Mouse (Mus musculus) c-Kit-positive CD71-positive TER-119-negative erythroid progenitor cells, embryonic 14.5 days (primary cell): ENCODE results near the gene Rapgef6.

ENCODE experiments used
- DNase-seq: peaks from one replicate; pipeline ENCODE4 v3.0.0-alpha.2; 2013; ENCODE audit warnings: low read depth

Rapgef6 gene

DNA sequence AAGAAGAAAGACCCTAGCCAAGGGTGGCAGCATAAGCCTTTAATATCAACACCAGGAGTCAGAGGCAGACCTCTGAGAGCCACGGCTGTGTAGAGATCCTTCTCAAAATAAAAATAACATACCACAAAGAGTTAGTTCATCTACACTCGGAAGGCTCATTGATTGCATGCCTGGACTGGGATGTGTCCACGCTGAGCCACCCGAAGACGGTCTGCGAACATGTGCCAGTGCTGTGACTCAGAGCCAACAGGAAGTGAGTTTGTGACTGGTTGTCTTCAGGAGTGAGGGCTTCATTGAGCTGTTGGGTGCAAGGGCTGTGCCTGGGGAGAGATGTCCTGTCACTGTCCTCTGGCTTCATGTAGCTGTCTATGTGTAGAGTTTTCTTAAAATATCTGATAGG is 171.0 kb downstream of the Rapgef6 start:
- DNase-seq: no peak

DNA sequence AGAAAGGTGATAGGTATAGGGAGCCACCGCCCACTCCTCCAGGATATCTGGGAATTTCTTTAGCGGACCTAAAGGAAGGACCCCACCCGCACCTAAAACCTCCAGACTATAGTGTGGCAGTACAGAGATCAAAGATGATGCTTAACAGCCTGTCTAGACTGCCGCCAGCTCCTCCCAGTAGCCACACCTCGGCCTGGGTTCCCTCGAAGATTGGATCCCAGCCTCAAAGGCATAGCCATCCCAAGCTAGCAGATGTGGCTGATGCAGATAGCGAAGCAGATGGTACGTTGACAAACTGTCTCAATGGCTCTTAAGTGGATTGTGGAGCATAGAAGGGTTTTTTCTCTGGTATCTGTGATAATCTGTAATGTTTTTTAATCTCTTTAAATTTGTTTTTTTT is 171.6 kb downstream of the Rapgef6 start:
- no peak for DNase-seq

DNA sequence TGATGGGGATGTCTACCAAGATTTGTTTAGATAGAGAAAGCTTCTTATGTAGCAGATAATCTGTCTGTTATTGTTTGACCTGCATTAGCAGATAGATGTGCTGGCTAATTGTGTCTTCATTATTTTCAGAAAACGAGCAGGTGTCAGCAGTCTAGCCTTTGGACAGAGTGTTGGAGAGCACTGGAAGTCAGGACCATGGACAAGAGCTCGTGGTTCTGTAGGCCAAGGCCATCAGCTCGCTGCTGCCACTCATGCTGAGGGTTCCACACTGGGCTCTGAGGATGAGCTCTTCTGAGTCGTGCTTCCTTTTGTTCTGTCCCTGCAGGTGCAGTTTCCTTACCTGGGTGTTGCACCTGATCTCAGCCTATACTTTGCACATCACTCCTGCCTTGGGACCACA is 173.3 kb downstream of the Rapgef6 start:
- no peak for DNase-seq

DNA sequence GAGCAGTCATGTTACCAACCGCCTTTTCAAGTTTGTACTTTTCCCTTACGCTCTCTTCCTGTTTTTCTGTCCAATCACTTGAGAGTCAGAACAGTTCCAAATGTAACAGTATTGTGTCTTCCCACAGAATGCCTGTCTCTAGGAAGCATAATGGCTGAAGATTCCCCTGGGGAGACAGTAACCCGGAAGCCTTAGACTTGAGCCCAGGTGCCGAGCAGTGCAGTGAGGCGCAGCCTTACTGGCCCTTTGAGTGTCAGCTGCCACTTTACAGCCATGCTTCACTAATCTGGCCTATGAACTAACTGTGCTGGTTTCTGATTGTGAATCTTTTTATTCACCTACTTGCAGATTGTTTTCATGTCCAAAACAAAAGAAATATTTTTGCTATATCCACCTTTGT is 175.0 kb downstream of the Rapgef6 start:
- no peak for DNase-seq

DNA sequence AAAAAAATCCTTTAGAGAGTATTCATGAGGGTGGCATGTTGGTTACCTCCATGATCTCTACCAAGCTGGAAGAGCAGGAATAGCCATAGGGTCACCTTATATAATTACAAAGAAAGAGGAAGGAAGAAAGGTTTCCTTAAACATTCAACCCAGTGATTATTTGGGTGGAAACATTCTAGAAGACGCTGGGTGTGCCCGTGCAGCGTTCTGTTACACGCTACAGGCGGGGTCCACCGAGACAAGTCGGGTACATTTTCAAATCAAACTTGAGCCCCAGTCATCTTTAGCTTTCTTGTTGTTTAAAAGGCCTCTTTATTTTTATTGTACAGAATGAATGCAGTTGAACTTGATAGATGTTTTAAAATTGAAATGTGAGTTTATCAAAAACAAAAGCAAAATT is 176.0 kb downstream of the Rapgef6 start:
- DNase-seq: no peak

DNA sequence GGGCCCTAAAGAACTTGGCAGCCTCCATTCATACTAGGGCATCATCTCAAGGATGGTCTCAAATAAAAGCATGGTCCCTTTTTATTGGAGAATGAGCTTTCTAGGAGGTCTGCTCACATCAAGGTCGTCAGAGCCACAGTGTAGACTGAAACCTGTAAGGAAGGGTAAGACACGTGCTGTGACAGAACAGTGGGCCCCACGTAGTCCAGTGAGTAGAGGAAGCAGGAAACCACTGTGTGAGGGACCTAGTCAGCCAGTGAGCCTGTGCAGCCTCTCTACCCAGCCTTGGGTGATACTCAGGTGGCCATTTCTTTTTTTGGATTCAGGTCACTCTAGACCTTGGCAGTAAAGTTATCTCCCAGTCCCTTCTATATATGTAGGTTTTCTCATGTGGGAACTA is 177.3 kb downstream of the Rapgef6 start:
- no peak for DNase-seq

DNA sequence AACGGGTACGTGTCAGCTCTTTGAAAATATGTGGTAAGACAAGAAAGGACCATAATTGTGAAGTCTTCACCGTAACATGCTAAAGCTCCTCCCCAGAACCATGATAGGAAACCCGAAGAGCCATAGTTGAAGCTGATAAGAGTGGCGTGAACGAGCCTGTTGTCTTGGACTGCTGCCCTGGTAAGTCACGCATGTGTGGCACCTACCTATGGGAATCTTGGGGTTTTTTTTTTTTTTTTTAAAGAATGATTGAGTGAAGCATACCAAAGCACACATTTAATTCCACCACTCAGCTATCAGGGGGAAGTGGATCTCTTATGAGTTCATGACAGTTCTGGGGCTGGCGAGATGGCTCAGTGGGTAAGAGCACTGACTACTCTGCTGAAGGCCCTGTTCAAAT is 179.2 kb downstream of the Rapgef6 start:
- no peak for DNase-seq

DNA sequence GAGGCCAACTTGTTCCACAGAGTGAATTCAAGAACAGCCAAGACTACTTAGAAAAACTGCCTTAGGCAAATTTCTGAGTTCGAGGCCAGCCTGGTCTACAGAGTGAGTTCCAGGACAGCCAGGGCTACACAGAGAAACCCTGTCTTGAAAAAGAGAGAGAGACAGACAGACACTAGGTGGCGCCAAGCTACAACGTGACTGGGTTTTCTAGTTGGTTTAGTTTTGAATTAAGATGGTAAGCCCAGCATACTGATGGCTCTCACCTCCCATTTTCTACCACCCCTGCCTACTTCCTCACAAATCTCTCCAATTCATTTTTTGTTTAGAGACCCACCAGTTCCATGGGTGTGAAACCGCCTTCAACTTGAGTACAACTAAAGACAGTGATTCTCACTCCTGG is 180.7 kb downstream of the Rapgef6 start:
- DNase-seq: peak; percentile 54

DNA sequence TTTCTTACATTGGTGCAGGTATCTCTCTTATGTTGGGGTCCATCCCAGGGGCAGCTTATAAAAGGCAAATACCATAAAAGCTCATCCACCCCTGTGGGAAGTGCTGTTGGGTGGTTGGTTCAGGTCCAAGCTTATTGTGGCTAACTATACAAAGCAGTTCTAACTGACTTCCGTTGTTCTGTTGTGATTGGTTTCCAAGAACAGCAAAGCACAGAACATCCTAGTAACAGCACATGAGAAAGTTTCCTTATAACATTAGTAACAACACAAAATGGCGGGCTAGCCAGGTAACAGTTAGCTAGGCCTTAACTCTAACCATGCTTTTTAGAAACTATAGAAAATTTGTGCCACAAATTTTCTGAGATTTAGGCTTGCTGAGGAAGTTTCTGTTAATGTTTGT is 185.5 kb downstream of the Rapgef6 start:
- DNase-seq: no peak

DNA sequence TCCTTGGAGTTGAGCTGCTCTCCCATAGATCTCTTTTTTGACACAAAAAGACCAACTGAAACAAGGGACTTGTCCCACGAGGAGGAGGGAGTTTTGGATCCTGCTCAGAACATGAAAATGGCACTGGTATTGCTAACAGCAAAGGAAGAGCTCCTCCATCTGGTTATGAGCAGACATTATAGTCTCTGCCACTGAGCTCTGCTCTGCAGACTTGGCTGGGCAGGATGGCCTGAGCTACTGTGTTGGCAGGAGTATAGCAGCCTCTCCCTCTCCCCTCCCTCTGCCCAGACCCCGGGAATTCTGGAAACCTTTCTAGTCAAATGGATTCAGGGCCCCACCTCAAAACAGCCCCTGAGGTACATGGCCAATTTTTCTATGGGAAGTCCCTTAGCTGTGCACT is 187.0 kb downstream of the Rapgef6 start:
- no peak for DNase-seq

DNA sequence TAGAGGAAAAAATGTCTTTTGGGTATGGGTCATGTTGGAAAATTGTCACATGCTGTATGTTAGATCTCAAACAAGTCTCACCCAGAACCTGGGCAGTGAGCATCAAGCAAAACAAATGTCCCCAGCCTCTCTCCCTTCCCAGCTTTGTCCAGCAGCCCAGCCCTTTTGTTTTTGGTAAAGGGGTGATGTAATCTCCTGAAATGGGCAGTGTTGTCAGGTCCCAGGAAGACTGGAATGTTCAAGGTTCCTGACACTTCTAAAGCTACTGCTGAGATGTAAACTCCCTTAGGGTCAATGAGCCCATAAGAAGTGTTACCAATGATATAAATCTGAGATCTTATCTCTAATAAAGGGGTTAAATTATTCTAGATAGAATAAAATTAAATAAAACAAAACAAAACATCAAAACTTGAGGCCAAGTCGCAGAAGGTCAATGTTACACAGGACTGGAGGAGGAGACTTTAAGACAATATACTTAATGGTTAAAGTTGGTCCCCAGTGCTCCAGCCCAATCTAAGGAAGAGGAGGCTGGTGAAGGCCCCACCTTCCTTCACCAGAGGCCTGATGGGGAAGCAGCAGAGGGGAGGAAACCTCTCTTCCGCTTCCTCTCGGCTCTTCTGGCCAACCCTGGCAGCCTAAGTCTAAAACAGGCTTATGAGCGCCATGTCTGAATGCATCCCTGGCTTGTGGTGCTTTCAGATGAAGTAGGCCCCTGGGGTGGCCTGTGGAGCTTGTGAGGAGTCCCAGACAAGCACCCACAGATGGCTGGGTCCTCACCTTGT is 188.1 kb downstream of the Rapgef6 start:
- DNase-seq: no peak

DNA sequence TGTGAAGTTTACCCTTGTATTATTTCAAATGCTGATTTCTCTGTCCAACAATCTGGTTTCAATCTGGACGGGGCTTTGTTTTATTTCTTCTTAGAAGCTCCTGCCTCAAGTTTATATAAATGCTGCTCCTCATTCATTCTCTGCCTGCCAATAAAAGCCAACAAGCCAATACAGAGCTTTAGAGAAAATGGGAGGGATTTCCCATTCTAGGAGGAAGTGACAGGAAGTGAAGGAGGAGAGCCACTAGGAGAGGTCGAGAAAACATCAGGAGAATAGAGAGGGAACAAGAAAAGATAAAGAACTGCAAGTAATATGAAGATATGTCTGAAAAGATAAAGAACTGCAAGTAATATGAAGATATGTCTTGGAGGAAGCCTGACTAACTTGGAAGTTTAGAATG is 190.2 kb downstream of the Rapgef6 start:
- DNase-seq: no peak

DNA sequence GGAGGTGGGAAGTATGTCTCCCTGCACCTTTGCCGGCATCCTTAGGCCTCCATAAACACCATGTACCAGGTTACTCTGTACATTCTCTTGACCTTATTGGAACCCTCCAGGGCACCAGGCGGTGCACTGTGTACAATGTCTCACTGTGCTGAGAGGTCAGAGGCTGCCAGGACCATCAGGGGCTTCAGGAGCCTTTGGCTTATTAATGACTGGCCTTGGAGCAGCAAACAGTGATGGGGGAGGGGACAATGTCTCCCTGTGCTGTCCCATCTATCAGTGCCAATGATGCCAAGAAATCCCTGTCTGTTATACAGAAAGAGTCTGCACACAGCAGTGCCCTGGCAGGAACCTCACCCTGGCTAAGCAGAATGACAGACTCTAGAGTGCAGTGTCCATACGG is 195.2 kb downstream of the Rapgef6 start:
- DNase-seq: no peak

DNA sequence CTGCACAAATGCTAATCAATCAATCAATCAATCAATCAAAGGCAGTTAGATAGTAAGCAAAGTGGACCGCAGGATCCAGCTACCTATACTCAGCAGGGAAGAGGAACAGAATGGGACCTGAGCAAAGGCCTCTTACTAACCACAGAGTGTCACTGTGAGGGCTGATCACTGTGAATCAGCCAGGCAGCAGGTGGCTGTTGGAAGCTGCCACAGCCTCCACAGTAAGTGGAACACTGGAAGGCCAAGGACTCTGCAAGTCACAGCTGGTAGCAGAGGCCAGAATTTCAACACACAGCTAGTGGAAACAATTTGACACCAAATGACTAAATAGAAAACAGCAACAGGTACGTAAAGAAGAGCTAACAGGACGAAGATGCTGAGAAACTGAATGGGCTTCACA is 196.0 kb downstream of the Rapgef6 start:
- no peak for DNase-seq

DNA sequence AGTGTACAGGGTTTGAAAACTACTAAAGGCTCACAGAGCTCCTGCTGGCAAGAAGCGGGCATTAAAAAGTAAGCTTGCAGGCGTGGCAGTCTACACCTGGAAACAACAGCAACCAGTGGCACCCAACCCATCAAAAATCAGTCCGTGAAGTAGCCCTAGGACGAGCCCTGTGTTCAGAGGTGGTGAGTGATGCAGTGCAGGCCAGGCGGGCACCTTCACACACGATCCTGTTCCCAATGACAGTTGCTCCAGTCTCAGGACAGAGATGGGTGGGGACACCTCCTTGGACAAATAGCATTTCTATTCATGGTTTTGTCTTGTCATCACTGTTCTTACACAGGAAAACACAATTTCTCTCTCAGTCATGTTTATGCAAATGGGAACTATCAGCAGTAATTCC is 199.4 kb downstream of the Rapgef6 start:
- no peak for DNase-seq

DNA sequence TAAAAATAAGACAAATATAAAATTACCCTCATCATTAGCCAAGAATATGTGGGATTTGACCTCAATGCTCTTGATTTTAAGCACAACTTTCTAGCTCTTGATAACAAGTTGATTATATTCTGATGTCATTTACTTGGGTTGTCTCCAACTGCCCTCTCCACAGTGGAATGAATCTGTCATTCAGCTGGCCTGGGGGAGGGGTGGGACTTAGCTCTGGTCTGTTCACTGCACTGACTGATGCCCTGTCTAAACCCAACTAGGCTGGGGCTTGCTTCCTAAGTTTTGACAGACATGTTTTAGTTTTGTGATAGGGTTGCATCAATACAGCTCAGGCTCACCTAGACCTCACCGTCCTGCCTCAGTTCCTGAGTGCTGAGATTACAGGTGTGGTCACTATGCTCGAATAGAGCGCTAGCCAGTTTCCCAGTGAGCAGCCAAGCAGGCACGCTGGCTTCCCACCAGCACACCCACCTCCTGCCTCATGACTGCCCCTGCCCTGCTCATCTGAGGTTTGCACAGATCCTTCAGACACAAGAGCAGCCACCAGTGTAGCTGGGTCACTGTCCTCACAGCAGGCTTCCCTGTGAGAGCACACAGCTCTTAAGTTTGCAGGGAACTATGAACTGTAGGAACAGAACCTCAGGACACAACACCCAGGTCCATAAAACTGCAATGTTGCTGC is 201.8 kb downstream of the Rapgef6 start:
- no peak for DNase-seq

DNA sequence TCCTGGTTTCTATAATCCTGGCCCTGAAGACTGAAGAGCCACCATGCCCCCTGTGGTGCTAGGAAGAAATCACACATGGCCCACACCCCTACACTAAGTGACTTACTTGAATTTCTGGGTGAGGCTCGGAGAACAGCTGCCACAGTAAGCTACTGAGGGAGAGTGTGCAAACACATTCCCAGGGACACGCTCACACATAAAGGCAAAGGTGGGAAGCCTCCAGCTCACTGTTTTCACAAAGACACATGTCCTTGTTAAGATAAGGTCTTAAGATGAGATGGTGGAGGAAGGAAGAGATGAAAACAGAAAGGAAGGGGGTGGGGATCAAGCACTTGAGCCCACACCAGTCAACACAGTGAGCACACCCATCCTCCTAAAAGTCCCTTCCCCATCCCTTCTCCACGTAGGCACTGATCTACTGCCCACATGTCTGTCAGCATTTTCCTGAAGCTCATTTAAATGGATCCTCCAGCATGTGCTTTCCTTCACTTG is 204.0 kb downstream of the Rapgef6 start:
- DNase-seq: no peak

DNA sequence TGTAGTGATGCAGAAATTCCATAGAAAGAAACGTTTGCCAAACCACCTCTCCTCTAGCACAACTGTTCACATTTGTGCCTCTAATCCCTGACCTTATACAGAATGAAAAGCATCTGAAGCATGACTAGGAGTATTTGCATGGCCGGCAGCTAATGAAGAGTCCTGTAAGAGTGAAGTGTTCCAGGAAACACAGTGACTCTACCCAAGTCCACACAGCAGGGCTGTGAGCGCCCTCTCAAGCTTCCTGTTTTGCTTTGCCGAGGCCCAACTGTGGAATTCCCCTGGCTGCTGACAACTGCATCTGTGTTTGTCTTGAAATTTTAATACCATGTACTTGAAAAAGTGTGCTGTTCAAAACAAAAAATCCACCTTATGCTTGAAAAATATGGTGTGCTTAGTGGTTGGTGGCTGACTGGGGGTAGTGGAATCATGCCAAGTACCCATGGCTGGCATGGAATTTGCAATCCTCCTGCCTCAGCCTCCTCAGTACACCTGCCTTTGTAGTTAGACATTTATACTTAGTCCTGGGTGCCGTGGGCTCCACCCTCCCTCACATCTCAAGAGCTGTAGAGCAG is 204.8 kb downstream of the Rapgef6 start:
- no peak for DNase-seq

DNA sequence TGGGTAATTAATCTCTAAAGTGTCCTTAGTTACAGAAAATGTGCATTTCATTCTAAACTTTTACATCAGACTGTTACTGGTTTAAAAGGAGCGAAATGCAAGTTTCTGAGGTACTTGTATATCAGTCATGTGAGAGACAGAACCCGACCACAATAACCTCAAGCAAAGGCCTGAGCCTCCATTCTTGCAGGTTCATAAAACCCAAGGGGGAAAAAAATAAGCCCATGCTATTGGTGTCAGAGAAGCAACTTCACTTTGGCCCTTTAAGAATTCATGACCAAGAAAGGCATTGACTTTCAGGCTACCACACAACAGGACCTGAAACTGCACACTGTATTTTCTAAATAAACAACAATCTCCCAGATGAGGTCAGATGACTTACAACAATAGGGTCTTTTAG is 205.7 kb downstream of the Rapgef6 start:
- DNase-seq: no peak

DNA sequence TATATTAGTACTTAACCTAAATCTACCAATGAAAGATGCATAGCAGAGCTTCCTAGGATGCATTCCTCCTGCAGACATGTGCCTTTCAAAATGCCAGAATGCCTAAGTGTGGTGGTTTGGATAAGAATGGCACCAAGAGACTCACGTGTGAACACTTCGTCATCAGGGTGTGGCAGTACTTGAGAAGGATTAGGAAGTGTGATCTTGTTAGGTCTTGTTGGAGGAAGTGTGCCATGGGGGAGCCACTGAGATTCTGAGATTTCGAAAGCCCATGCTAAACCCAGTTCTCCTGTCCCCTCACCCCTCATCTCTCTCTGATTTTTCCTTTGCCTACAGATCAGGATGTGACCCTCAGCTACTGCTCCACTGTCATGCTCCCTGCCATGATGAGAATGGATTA is 206.7 kb downstream of the Rapgef6 start:
- no peak for DNase-seq

DNA sequence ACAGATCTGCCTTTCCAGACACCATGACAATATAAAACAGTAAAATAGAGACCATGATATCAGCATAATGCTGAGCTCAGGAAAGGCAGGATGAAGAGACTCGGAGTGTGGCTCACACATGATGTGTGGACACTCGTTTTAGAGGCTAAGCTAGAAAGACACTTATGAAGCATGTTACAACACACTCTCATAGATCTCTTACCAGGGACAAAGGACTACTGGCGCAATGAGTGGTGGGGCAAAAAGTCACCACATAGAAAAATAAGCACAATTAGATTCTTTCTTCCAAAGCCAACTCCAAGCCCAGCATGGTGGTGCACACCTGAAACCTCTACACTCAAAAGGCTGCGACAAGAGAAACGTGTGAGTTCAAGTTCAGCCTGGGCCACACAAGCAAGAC is 208.3 kb downstream of the Rapgef6 start:
- DNase-seq: no peak

DNA sequence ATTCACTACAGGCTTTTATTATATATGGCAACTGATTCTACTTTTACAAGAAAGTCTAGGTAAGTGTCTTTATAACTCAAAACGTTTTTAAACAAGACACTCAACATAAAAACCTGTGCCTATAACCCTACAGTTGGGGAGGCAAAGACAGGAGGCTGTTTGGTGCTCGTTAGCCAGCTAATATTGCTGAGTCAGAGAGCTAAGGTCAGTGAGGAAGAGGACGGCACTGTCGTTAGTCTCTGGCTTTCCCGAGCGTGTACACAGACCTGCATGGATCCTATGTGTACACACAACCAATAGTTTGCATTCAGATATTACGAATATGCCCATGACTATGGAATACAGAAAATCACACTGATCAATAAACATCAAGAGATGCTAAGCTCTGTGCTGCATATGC is 208.7 kb downstream of the Rapgef6 start:
- DNase-seq: no peak

DNA sequence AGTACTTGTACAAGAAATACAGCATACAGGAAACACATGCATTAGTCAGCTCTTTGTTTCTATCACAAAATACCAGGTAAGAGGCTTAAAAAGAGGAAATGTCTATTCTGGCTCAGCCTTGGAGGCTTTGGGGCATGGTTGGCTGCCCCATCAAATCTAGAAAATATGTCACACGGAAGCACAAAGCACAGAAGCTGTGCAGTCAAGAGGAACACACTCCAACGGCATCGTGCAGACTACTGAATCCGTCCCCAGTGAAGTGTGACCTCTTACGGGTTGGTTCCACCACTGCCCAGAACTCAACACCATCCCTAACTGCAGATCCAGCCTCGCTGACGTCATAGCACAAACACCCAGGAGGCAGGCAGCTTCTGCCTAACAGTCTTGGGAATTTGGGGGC is 210.9 kb downstream of the Rapgef6 start:
- no peak for DNase-seq
